Mouse (Mus musculus): ENCODE data around the gene Mrps24. TPM values are rescaled to one million over a fixed set of nuclear protein-coding genes. Genes with fewer than 3 reads are reported as not detected.

Mrps24 gene
- total and polyA plus RNA-seq, 3 experiments, result 73.8 to 107 (median 90.8) TPM

GRCm38 (mm10) chr11:5702957-5703332 lies 12.5 kb downstream of the Mrps24 start:
- no peak for DNase-seq (ENCODE audit: extremely low read depth)
- Histone ChIP-seq H3K27ac (ENCODE audit: insufficient read depth, low read depth) (no peak overlapping the region), H3K79me2 (replicated peaks; ENCODE audit: control insufficient read depth, extremely low read depth, insufficient read depth, poor library complexity, severe bottlenecking) (no peaks in the 10 kb centered on the region)

DNA sequence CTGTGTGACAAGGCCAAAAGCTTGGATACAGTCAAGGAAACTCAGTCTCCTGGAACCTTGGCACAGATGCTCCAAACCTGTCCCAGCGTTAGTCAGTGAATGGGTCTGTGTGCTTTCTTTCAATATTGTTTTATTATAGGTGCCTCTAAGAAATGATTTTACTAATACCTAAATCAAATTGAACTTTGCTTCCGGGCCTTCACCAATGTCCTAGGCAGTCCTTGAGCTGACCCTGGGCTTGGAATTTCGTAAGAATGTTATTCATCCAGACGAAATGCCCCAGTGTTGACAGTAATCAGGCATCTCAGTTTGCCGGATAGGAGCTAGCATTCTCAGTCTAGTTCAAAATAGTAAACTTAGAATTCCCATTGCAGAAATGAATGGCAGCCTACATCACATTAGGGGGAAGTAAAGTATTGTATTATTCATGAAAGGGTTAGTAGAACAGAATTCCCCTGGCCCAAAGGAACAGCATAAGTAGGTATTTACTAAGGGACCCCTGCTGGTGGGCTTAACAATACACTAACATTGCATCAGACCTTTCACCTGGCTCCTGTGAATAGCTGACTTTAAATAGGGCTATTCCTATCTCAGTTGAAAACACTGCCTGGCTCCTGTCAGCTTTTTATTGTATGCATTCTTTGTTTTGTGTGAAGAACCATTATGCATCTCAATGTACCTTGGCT lies 13.1 kb downstream of the Mrps24 start:
- no peaks in the 10 kb centered on the region for H3K79me2 ChIP-seq (replicated peaks; ENCODE audit: control insufficient read depth, extremely low read depth, insufficient read depth, poor library complexity, severe bottlenecking)
- H3K4me2 ChIP-seq (ENCODE audit: insufficient read depth, low read depth, poor library complexity, severe bottlenecking), result no peak overlapping the region
- H3K9ac ChIP-seq (ENCODE audit: insufficient read depth, low read depth), result no peak overlapping the region
- no peak overlapping the region for H3K27ac ChIP-seq (ENCODE audit: insufficient read depth, low read depth)
- peaks cover 8 to 19% of the 10 kb centered on the region in 2 experiments for H3K4me1 ChIP-seq (ENCODE audit: control insufficient read depth in 1 of 2, insufficient read depth in 2 of 2)
- TF ChIP-seq RCOR1 (conservative IDR thresholded peaks at IDR 0.05; ENCODE audit: low read depth, low read length) (no peak), NELFE (IDR thresholded peaks at IDR 0.05; ENCODE audit: low read depth, low read length) (no peak), ZKSCAN1 (IDR thresholded peaks at IDR 0.05; ENCODE audit: borderline replicate concordance, low read depth, low read length) (no peak), ELF1 (IDR thresholded peaks at IDR 0.05; ENCODE audit: low read depth, low read length) (no peak), MYC (IDR thresholded peaks at IDR 0.05; ENCODE audit: low read depth, low read length) (no peak), RAD21 (IDR thresholded peaks at IDR 0.05; ENCODE audit: low read depth, low read length) (no peak), MAX (IDR thresholded peaks at IDR 0.05; ENCODE audit: low read length) (no peak), USF2 (conservative IDR thresholded peaks at IDR 0.05; ENCODE audit: low read depth, low read length) (no peak), TBP (conservative IDR thresholded peaks at IDR 0.05; ENCODE audit: low read depth, low read length) (no peak), CHD1 (IDR thresholded peaks at IDR 0.05; ENCODE audit: low read depth, low read length) (no peak), USF1 (IDR thresholded peaks at IDR 0.05; ENCODE audit: low read depth, low read length) (no peak), UBTF (IDR thresholded peaks at IDR 0.05; ENCODE audit: low read depth, low read length) (no peak), ZC3H11A (IDR thresholded peaks at IDR 0.05; ENCODE audit: low read depth, low read length) (no peak), CHD2 (IDR thresholded peaks at IDR 0.05; ENCODE audit: low read length) (no peak), BHLHE40 (IDR thresholded peaks at IDR 0.05; ENCODE audit: low read depth, low read length) (no peak), MAFK (IDR thresholded peaks at IDR 0.05; ENCODE audit: insufficient replicate concordance, low read length) (no peak)
- no peak for DNase-seq (ENCODE audit: extremely low read depth)
- H3K36me3 ChIP-seq (replicated peaks in 1 of 2; ENCODE audit: control insufficient read depth in 1 of 2, insufficient read depth in 1 of 2, low read length in 1 of 2), result peaks cover 5 to 28% of the 10 kb centered on the region in 2 experiments
- H3K9me3 ChIP-seq (replicated peaks; ENCODE audit: low read length), result no peaks in the 10 kb centered on the region
- no peaks in the 10 kb centered on the region for H3K27me3 ChIP-seq (replicated peaks)
- in situ Hi-C loops (cut with MboI; ENCODE audit: low pct_ligation_motif_present, low pct_unique_long_range_greater_than_20kb, low sequenced_read_pairs), result no loop called here
- dilution Hi-C loops (cut with MboI; ENCODE audit: extremely low pct_ligation_motif_present, extremely low pct_unique_long_range_greater_than_20kb, low sequenced_read_pairs), result no loop called here
- H3K4me3 ChIP-seq (replicated peaks in 1 of 3; ENCODE audit: low read depth in 2 of 3, low read length in 2 of 3, poor library complexity in 1 of 3), result no peak overlapping the region

More at GRCm38 (mm10) chr11:5702957-5703332, 12.5 kb downstream of the Mrps24 start:
- H3K4me3 ChIP-seq (replicated peaks in 1 of 3; ENCODE audit: low read depth in 2 of 3, low read length in 2 of 3, poor library complexity in 1 of 3), result no peak overlapping the region
- no peak overlapping the region for H3K4me2 ChIP-seq (ENCODE audit: insufficient read depth, low read depth, poor library complexity, severe bottlenecking)
- no peaks in the 10 kb centered on the region for H3K27me3 ChIP-seq (replicated peaks)
- peaks cover 5 to 28% of the 10 kb centered on the region in 2 experiments for H3K36me3 ChIP-seq (replicated peaks in 1 of 2; ENCODE audit: control insufficient read depth in 1 of 2, insufficient read depth in 1 of 2, low read length in 1 of 2)
- H3K9ac ChIP-seq (ENCODE audit: insufficient read depth, low read depth), result no peak overlapping the region
- in situ Hi-C loops (cut with MboI; ENCODE audit: low pct_ligation_motif_present, low pct_unique_long_range_greater_than_20kb, low sequenced_read_pairs) (no loop called here), dilution Hi-C loops (cut with MboI; ENCODE audit: extremely low pct_ligation_motif_present, extremely low pct_unique_long_range_greater_than_20kb, low sequenced_read_pairs) (no loop called here)
- H3K4me1 ChIP-seq (ENCODE audit: control insufficient read depth in 1 of 2, insufficient read depth in 2 of 2), result peaks cover 8 to 19% of the 10 kb centered on the region in 2 experiments
- H3K9me3 ChIP-seq (replicated peaks; ENCODE audit: low read length), result no peaks in the 10 kb centered on the region
- TF ChIP-seq MAFK (IDR thresholded peaks at IDR 0.05; ENCODE audit: insufficient replicate concordance, low read length) (no peak), POLR2AphosphoS2 (IDR thresholded peaks at IDR 0.05; ENCODE audit: low read depth, low read length) (peak; percentile 63; the same call in 1 of the 2 replicates), POLR2A (IDR thresholded peaks at IDR 0.05; ENCODE audit: low read depth, low read length) (0 out of 2 replicates have a peak, but pooled peaks have one; percentile 19), TBP (conservative IDR thresholded peaks at IDR 0.05; ENCODE audit: low read depth, low read length) (no peak)

Data from CH12.LX (cell line).